Mouse (Mus musculus) hindbrain, embryonic 14.5 days (tissue): ENCODE data around the gene Pgpep1. TPM values are rescaled to one million over a fixed set of nuclear protein-coding genes. Genes with fewer than 3 reads are reported as not detected.

ENCODE experiments used
- ATAC-seq: fragments of 200-750 bp; cut with Nextera tagmentation; 2 replicates; pipeline ENCODE4 v1.8.0; 2017; ENCODE audit warnings: moderate number of reproducible peaks, mild to moderate bottlenecking, moderate TSS enrichment, moderate library complexity; ENCODE audit not compliant: low FRiP score
- DNase-seq: peaks from one replicate; pipeline ENCODE4 v3.0.0-alpha.2; 2015; ENCODE audit warnings: low spot score
- H3K27ac ChIP-seq: fragments of 300-500 bp; sonication (generic); 2 replicates; pipeline ENCODE4 v1.5.1; 2014; ENCODE audit warnings: mild to moderate bottlenecking, moderate library complexity
- H3K27me3 ChIP-seq: fragments of 300-500 bp; sonication (generic); 2 replicates; pipeline ENCODE4 v1.6.1; 2014; ENCODE audit warnings: mild to moderate bottlenecking, low read length, mixed read lengths; ENCODE audit not compliant: control insufficient read depth, insufficient read depth
- H3K36me3 ChIP-seq: fragments of 300-500 bp; sonication (generic); replicated peaks from 2 replicates; pipeline ENCODE4 v1.6.1; 2014; ENCODE audit not compliant: control insufficient read depth, insufficient read depth
- H3K4me1 ChIP-seq: fragments of 300-500 bp; sonication (generic); replicated peaks from 2 replicates; pipeline ENCODE4 v1.6.1; 2014; ENCODE audit warnings: antibody characterized with exemption, low read length, mixed read lengths; ENCODE audit not compliant: control insufficient read depth, insufficient read depth
- H3K4me2 ChIP-seq: fragments of 300-500 bp; sonication (generic); replicated peaks from 2 replicates; pipeline ENCODE4 v1.6.1; 2014; ENCODE audit warnings: mild to moderate bottlenecking, moderate library complexity
- H3K4me3 ChIP-seq: fragments of 300-500 bp; sonication (generic); replicated peaks from 2 replicates; pipeline ENCODE4 v1.5.1; 2014; ENCODE audit warnings: mild to moderate bottlenecking, low read length
- H3K9ac ChIP-seq: fragments of 300-500 bp; sonication (generic); 2 replicates; pipeline ENCODE4 v1.6.1; 2014
- H3K9me3 ChIP-seq: fragments of 300-500 bp; sonication (generic); 2 replicates; pipeline ENCODE4 v1.6.1; 2016; ENCODE audit warnings: low read length; ENCODE audit not compliant: control insufficient read depth
- WGBS: fragments of 180-500 bp; shearing (Covaris S2); extraction: QIAGEN DNeasy Blood & Tissue Kit; methylation state at CpG from one replicate; pipeline ENCODE4 v1.1.7; 2014; 5-methylcytosine and 5-hydroxymethylcytosine counted together
- polyA plus RNA-seq: library from polyadenylated mRNA; unstranded; fragments of >200 nt; fragmentation: Nextera tagmentation; extraction: Ambion mirVana; gene quantifications from 2 replicates; pipeline ENCODE4 v1.2.1, GENCODE M21; 2014

The Pgpep1 gene
- polyA plus RNA-seq, 1 experiment from 2014 or later: 74.0 TPM

DNA sequence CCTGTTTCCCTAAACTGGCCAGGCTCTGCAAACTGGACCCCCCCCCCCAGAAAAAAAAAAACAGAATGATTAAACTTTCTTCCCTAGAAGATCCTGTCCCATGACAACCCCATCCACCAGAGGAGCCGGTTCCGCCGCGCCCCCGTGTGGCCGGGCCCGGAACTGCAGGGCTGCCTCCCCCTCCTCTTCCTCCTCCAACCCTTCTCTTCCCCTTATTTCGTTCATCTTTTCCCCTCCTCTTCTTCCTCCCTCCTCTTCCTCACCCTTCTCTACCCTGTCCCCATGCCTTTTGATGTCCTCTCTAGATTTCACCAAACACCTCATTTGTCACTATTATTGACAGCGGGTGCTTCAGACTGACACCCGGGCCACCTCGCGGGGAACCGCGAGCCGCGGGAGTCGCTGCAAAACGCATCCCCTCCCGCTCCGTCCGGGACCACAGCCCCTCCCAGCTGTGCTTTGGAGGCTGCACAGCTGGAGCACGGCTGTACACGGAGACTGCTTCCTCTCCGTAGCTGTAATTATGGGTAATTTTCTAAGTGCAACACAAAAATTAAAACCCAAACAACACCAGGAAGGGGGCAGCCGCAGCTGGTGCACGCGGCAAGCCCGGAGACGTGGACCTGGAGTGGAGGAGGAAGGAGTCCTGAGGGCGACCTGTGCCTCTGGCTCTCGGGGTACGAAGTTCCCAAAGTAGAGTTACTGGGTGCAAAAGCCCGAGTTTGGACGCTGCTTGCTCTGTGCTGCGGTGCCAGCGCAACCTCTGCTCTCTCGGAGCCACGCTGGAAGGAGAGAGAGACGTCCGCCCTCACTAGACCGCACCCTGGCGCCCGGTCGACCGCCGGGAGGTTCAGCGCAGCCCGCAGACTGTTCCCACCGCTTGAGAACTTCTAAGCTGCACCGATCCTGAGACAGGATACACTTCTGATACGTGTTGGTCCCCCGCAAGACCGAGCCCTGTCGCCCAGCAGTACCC lies 49.1 kb downstream of the Pgpep1 start:
- DNase-seq (peak; percentile 72), ATAC-seq (no peak; the same call in 1 of the 2 replicates)
- WGBS: under 1% methylated on average over 54 of the region's 54 CpGs
- no peaks in the 10 kb centered on the region for H3K27me3 ChIP-seq
- no peaks in the 10 kb centered on the region for H3K36me3 ChIP-seq
- H3K27ac ChIP-seq: peak overlapping the region; percentile 88
- peaks cover 42% of the 10 kb centered on the region for H3K4me1 ChIP-seq
- H3K4me2 ChIP-seq: peak overlapping the region; percentile 92
- no peaks in the 10 kb centered on the region for H3K9me3 ChIP-seq
- H3K9ac ChIP-seq: peak overlapping the region; percentile 22
- H3K4me3 ChIP-seq: peak overlapping the region; percentile 30

DNA sequence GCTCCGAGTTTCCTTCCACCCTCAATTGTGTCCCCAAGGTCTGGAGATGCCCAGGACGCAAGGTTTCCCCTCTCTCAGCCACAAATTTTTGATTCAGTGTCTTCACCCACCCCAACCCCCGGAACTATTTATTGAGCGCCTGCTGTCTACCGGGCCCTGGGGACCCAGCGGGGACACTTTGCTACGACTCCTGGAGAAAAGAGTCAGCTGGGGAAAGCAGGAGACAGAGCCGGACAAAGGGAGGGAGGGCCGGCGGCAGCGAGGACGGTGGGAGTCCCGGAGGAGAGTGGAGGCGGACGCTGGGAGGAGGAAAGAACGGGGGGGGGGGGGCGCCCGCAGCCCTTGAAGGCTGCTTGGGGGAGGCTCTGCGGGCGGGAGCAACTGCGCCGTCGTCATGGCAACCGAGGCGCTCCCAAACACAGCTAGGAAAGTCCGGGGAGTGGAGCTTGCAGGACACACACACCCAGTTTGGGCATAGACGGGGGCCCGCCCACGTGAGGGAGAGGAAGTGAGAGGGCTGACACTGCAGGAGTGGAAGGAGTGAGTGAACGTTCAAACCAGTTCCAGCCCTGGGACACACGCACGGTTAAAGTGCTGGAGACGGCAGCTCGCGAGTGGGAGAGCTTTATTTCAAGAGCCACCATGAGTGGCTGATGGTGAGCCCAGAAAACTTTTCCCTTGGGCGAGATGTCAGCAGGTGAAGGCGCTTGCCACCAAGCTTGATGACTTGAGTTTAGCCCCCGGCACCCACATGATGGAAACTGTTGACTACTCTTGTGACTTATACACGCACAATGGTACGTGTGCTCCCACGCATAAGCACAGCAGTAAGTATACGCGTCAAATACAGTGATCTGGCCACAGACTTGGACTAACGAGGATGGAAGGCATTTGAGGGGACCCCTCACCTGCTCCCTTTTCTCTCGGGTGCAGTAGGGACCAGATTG lies 50.1 kb downstream of the Pgpep1 start:
- no peaks in the 10 kb centered on the region for H3K9me3 ChIP-seq
- no peaks in the 10 kb centered on the region for H3K36me3 ChIP-seq
- H3K27ac ChIP-seq: peak overlapping the region; percentile 88
- peak overlapping the region; percentile 92 for H3K4me2 ChIP-seq
- ATAC-seq: peak; percentile 18; the same call in 1 of the 2 replicates
- H3K4me3 ChIP-seq: peak overlapping the region; percentile 30
- H3K4me1 ChIP-seq: peaks cover 42% of the 10 kb centered on the region
- peak overlapping the region; percentile 51 for H3K9ac ChIP-seq
- DNase-seq: peak; percentile 73
- H3K27me3 ChIP-seq: no peaks in the 10 kb centered on the region
- WGBS: 1% methylated on average over 42 of the region's 45 CpGs

DNA sequence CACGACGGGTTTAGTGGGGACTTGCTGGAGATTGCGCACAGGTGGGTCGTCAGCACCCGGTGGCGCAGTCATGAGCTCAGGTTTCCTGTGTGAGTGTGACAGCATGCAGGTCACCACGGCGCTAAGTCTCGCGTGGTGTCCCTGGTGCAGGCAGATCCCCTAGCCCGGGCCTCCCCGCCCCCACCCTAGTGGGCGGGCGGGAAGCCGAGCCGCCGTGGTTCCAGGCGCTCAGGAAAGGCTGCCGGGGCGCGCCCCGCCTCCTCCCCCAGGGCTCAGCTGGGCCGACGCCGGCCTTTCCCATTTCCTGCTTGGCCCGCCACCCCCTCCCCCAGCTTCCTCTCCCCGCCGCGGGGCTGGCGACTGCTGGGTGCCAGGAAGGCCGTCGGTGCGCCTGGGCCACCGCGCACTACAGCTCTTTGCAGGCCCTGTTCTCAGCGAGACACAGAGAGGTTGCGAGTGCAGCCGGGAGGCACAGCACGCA lies 50.8 kb downstream of the Pgpep1 start:
- Histone ChIP-seq H3K27ac (peak overlapping the region; percentile 88), H3K36me3 (no peaks in the 10 kb centered on the region), H3K4me1 (peaks cover 42% of the 10 kb centered on the region), H3K4me3 (peak overlapping the region; percentile 30), H3K9me3 (no peaks in the 10 kb centered on the region), H3K27me3 (no peaks in the 10 kb centered on the region), H3K9ac (peak overlapping the region; percentile 51), H3K4me2 (peak overlapping the region; percentile 92)
- 1% methylated on average over 31 of the region's 39 CpGs for WGBS
- DNase-seq (peak; percentile 62), ATAC-seq (peak; percentile 53)

DNA sequence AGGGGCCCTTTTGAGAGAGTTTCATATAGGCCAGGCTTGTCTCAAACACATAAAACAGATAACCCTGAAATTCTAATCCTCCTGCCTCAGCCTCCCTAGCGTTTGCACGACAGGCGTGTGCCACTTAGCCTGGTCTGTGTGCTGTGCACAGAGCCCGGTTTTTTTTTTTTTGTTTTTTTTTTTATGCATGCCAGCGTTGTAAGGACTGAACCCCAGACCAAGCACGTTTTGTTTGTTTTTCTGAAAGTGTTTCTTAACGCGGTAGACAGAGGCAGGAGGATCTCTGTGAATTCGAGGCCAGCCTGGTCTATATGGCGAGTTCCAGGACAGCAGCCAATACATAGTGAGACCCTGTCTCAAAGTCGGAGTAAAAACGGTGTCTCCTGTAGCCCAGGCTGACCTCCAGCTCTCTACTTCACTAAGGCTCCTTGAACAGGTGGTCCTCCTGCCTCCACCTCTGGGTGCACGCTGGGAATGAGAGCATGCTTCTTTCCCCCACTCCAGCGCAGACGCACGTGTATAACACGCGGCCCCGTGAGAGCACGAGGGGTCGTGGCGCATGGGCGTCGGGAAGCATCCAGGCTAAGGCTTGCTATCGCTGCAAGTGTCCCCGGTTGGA lies 51.3 kb downstream of the Pgpep1 start, which contains the start of gene Ssbp4:
TSS of gene Ssbp4 (minus strand) at position 124 of the 619 bp plus-strand sequence.
- DNase-seq: no peak
- Histone ChIP-seq H3K27ac (peak within 1 kb of the TSS; percentile 88), H3K4me3 (peak within 1 kb of the TSS; percentile 88), H3K9me3 (no peaks in the 10 kb centered on the region), H3K4me1 (peaks cover 42% of the 10 kb centered on the region), H3K9ac (peak within 1 kb of the TSS; percentile 96), H3K36me3 (no peaks in the 10 kb centered on the region), H3K27me3 (no peaks in the 10 kb centered on the region), H3K4me2 (peak within 1 kb of the TSS; percentile 92)
- no peak; the same call in 1 of the 2 replicates for ATAC-seq
- 6% methylated on average over 26 of the region's 26 CpGs for WGBS

DNA sequence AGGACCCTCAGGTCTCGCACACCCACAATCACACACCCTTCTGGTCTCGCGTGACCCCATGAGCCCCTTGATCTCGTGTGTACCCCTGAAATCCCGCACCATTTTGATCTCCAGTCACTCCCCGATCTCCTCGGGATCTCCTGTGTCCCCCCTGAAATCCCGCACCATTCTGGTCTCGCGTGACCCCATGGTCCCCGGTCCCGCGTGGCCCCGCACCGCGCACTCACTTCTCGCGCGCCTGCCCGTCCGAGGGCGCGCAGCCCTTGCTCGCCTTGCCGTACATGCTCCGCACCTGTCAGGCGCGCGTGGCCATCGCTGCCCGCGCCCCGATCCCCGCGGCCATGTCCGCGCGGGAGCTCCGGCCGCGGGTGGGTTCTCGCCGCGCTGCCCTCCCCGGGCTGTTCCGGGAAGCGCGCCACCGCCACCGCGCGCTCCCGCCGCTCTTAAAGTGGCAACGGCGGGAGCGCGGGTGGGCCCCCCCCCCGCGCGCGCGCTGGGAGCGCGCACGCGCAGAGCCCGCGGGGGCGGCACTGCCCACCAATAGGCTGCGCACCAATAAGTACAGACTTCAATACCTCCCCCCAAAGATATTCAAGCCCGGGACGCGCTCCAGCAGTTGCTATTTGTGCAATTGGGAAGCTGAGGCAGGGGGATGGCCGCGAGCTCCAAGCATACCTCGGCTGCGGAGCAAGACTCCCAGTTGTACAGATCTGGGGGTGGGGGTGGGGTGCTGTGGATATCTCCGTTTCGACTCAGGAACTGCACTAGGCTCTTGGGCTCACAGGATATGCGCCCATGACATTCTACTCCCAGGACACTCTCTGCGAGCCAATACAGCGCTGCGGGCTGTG lies 52.1 kb downstream of the Pgpep1 start:
- H3K4me1 ChIP-seq: peaks cover 42% of the 10 kb centered on the region
- peak; percentile 75 for DNase-seq
- H3K4me2 ChIP-seq: peak overlapping the region; percentile 92
- peak overlapping the region; percentile 96 for H3K9ac ChIP-seq
- 2% methylated on average over 84 of the region's 84 CpGs for WGBS
- H3K36me3 ChIP-seq: no peaks in the 10 kb centered on the region
- no peaks in the 10 kb centered on the region for H3K27me3 ChIP-seq
- H3K9me3 ChIP-seq: no peaks in the 10 kb centered on the region
- peak; percentile 9 for ATAC-seq
- H3K27ac ChIP-seq: peak overlapping the region; percentile 88
- peak overlapping the region; percentile 88 for H3K4me3 ChIP-seq

DNA sequence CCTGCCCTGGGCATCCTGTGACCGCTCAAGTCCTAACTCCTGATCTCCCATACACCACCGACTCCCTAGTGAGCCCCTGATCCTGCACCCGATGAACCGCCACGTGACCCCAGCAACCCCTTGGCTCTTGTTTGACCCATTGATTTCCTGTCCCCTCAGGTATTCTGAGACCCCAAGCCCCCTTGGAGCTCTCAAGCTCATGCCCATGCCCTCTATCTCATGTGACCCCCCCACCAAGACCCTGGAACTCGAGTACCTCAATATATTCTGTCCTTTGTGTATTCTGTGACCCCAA lies 52.6 kb downstream of the Pgpep1 start:
- Histone ChIP-seq H3K27me3 (no peaks in the 10 kb centered on the region), H3K9ac (peak overlapping the region; percentile 96), H3K4me1 (peaks cover 42% of the 10 kb centered on the region), H3K4me2 (peak overlapping the region; percentile 92), H3K4me3 (peak overlapping the region; percentile 88), H3K36me3 (peaks cover under 1% of the 10 kb centered on the region; the same call in 1 of the 2 replicates), H3K27ac (0 out of 2 replicates have a peak overlapping the region, but pooled peaks have one; percentile 88), H3K9me3 (no peaks in the 10 kb centered on the region)
- DNase-seq (no peak), ATAC-seq (no peak)
- 24% methylated on average over 6 of the region's 6 CpGs for WGBS

DNA sequence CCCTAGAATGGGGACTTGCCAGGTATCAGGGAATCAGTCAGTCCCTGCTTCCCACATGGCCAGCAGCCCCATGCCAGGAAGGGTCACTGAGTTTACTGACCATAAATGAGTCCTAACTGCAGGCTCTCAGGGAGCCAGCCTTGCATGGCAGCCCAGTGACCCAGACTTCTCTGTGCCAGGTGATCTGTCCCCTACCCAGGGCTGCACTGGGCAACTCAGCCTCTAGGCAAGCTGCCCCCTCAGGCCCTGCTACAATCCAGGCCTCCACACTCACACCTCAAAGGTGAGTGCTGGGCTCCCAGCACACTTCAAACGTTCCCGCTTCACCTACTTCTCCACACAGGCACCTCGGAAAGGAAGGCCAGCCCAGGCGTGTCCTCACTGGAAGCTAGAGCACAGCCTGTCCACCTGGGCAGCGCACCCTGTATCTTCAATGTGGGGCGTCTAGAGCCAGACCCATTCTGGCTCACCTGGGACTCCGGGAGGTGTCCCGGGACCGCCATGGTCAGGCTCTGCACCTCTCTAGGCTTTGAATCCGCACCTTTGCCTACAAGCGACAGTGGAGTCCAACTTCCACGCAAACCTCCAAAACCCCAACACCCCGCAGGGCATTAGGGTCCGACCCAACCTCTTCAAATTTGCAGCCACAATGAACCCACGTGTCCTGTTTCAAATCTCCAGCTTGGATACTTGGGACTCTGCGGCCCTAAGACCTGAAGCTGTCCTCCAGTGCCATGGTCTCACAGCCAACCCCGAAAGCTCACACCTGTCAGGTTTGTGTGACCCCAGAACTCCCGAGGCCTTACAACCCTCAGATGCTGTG lies 53.2 kb downstream of the Pgpep1 start:
- Histone ChIP-seq H3K9ac (peak overlapping the region; percentile 96), H3K36me3 (peaks cover 5% of the 10 kb centered on the region; the same call in 1 of the 2 replicates), H3K4me3 (peak overlapping the region; percentile 88), H3K27me3 (no peaks in the 10 kb centered on the region), H3K9me3 (no peaks in the 10 kb centered on the region), H3K4me1 (peaks cover 43% of the 10 kb centered on the region), H3K27ac (no peak overlapping the region), H3K4me2 (peak overlapping the region; percentile 92)
- ATAC-seq (no peak), DNase-seq (no peak)
- 65% methylated on average over 18 of the region's 18 CpGs for WGBS
